Mouse (Mus musculus): ENCODE results near the gene Defb29.

Defb29 gene

GRCm38 (mm10) chr2:152500863-152501229 lies 39.1 kb downstream of the Defb29 start:
- no peak for DNase-seq (ENCODE audit: low spot score in 2 of 2)

DNA sequence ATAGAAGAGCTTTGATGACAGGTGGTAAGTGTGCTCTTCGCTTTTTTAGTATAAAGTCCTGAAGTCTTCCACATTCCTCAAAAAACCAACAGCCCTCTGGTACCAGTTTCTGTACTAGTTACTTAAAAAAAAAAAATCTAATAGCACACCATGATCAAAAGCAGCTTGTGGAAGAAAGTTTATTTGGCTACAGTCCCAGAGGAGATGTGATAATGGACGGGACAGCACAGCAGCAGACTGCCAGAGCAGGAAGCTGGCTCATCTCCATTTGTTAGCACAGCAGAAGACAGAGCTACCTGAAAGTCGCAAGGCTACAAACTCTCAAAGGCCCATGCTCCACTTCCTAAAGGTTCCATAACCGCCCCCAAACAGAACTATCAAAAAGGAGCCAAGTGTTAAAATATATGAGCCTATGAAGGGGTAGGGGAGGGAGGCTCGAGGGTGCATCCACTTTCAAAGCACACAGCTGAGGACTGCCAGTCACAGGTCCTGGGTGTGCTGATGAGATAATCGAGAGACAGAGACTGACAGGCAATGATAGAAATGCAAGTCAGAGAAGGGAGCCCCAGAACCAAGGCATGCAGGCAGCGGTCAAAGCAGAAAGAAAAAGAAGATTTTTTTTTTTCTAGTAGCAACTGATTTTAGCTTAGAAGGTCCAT lies 39.6 kb downstream of the Defb29 start:
- no peak for DNase-seq (ENCODE audit: low spot score in 2 of 2)

DNA sequence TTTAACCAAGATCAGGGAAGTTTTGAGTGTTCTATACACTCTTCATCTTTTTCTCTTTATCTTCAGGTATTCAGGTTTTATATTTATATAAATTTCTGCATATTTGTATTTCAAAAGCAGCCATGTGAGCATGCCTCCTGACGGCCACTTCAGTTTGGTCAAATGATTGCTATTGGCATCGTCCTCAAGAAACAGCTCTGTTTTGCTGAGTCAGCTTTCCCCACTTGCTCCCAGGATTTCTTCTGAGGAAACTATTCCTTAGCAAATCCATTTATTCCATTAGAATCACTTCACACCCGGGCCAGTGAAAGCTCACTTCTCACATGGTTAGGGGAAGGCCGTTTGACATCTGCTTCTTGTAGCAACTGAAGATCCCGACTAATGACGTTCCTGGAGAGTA lies 41.9 kb downstream of the Defb29 start:
- DNase-seq (ENCODE audit: low spot score in 2 of 2), result no peak

DNA sequence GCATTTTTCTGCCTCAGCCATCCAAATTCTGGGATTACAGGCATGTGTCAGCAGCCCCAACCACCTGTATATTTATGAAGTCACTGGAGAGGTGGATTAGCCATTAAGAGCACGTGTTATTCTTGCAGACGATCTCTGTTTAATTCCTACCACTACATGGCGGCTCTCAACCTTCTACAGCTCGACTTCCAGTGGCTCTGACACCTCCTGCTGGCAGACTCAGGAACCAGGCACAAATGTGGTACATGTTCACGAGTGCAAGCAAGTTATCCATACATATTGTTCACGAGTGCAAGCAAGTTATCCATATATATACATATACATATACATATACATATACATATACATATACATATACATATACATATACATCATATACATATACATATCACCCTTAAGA lies 46.7 kb downstream of the Defb29 start:
- DNase-seq (ENCODE audit: low spot score in 2 of 2), result no peak

- no peak for DNase-seq (ENCODE audit: low spot score in 2 of 2)
Observed at GRCm38 (mm10) chr2:152490038-152490437, 49.9 kb downstream of the Defb29 start, which contains the start of gene Defb22. Gene Defb22 (minus strand): TSS chr2:152490138.

Data from right cerebral cortex, adult 2 months (tissue).